Mouse (Mus musculus): ENCODE measurements around the gene Shank2.

The Shank2 gene

DNA sequence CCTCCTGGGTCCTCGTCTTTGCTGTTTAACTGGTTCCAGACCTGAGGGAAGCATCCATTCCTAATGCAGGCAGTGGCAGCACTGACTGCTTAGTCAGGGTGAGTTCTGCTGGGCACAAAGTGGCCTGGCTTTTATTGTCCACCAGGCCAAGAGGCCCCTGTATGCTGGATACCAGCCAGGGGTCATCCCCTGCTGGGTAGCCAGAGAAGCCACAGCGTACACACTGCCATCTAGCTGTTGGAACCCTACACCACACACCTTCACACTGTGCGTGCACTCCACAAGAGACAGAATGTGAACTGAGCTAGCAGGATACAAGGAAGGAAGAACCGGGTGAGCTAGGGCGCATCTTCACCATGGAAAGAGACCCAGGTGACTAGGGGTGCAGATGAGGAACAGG, 233.1 kb downstream of the Shank2 start:
- DNase-seq, result no peak

DNA sequence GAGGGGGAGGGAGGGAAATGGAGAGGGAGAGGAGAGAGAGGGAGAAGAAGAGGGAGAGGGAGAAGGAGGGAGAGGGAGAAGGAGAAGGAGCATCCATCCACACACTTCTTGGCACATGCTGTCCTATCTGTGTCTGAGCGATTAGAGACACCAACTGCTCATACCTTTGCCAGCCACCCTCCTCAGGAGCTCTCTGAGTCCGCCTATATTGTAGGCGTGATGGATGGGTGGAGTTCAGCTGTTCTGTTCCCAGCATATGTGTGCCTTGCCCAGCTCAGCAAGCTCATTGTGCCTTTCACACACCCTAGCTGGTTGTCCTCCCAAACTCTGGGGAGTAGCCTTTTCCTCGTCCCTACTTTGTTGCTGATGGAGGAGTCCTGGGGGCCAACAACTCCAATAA, 233.8 kb downstream of the Shank2 start:
- no peak for DNase-seq

DNA sequence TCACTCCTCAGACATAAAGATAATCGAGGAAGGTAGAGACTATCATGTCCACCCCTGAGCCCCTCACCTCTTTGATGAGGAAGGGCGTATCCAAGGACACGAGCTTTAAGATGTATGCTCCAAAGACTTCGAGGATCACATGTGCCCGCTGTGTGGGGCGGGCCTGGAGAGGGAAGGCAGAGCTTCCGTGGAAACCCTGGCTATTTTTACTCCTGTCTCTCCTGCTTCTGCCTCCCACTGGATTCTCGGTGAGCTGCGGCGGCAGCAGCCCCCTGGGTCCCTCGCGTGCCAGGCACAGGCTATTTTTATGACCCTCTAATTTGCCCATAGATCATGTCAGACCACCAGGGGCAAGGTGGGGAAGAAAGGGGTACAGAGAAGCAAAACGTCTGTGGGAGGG, 235.1 kb downstream of the Shank2 start:
- peak; percentile 56 for DNase-seq

DNA sequence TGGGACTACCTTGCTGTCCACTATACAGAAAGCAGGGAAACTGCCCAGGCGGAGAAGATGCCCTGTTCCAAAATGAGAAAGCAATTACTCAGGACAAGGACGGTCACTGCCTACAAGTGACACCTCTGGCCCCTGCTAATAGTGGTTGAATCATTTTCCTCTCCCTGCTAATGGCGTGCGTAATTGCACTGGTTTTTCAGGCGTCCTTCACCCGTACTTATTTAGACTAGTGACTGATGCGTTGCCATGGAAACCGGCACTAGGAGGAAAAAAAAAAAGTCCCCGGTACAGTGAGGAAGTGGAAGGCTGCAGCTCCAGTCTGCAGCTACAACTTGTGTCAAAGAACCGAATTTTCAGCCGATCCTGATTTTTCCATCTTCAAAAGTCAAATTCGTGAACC, 236.7 kb downstream of the Shank2 start:
- DNase-seq, result peak; percentile 53

DNA sequence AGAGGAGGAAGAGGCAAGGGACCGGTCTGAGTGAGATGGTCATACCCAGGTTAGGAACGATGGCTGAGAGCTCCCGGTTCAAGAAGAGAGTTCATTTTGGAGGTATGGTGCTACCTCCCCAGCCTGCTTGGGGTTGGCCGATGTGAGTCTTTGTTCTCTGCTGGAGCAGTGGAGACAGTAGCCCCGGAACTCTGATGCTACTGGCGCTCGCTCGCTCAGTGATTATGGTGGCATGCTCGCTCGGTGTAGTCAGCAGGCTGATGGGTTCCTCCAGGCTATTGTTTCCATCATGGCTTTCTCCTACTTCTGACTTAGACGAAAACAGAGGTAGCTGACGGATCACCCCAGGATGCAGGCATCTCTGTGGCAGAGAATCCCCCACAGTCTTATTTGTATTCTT, 237.3 kb downstream of the Shank2 start:
- DNase-seq, result no peak

DNA sequence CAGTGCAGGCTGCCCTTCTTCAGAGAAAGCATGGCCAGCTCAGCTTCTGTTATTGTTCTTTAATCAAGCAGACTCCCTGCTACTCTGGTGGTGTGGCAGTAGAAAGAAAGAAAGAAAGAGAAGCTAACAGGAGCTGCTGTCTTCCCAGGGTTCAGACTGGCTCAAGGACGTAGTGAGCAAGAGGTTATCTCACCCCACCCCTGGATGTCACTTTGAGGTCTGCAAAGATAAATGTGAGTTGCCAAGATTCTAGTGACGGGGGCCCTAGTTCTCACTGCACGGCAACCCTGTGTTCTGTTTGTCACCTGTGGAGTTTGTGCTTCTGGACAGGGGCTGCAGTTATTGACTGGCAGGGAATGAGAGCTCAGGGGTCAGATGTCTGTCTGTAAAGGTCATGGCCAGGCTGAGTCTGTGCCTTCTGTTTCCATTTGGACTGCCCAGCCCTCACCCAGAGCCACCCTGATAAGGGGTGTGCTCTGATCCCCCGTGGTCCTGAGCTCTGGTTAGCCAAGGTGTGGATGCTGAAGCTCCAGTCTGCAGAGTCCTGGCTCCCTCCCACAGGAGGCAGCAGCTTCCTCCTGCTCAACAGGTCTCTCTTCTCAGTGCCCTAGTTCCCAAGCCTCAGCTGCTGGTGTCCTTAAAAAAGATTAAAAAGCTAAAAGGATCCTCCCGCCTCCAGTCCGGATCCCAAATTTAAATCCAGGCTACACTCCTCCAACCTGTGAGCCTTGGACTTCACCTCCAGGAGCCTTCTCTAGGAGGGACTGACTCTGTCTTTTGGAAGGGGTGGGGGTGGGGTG, 238.0 kb downstream of the Shank2 start:
- DNase-seq, result no peak

DNA sequence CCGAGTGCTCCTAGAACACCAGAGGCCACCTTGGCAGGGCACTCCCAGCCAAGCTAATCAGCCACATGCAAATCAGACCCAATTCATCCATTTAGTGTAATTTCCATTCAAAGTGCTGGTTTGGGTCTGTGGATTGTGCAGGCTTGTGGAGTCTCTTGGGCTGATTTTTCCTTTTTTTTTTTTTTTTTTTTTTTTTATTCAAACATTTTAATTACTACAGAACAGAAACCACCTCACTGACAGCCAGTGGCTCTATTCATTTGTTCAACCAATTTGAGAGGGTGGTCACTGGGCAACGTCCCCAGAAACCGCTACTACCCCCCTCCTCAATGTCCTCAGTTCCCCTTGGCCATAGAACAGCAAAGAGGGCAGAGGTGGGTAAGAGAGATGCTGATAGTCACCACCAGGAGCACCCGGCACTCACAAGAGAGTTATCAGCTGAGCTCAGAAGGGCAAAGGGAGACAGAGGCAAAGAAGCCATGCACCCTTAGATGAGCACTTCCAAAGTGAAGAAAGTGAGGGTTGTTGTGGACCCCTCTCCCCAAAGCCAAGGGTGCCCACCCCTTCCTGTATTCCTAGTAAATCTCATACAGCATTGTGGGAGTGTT, 239.1 kb downstream of the Shank2 start:
- DNase-seq, result no peak

DNA sequence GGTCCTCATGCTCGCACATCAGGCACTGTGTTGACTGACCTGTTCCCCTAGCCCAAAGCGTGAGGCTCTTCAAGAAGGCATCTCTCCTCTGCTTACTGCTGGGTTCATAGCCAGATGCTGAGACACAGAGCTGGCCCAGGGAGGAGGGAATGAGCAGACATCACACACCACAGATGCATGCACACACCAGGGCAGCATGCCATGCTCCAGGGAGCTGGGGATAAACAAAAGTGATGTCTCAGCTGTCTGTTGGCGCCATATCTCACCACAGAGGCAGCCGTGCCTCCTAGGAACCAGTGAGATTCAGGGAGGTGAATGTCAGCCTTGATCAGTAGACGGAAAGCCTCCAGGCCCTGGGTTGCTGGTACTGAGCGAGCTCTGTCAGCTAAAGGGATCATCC, 242.5 kb downstream of the Shank2 start:
- no peak for DNase-seq

DNA sequence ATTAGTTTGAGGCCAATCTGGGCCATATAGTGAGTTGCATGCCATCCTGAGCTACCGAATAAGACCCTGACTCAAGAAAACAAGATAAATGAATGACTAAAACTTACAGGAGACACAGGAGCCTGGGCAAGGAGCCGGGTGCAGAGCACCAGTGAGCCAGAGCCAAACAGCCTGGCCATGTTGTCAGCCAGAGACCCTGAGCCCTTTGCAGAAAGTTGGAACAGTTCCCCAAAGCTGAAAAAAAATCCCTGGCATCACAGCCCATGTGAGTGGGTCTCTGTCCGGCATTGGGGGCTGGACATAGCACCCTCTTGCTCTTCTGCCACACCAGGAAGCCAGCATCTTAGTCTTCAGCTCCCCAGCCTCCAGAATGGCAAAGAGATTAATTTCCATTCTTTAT, 244.5 kb downstream of the Shank2 start:
- no peak for DNase-seq

DNA sequence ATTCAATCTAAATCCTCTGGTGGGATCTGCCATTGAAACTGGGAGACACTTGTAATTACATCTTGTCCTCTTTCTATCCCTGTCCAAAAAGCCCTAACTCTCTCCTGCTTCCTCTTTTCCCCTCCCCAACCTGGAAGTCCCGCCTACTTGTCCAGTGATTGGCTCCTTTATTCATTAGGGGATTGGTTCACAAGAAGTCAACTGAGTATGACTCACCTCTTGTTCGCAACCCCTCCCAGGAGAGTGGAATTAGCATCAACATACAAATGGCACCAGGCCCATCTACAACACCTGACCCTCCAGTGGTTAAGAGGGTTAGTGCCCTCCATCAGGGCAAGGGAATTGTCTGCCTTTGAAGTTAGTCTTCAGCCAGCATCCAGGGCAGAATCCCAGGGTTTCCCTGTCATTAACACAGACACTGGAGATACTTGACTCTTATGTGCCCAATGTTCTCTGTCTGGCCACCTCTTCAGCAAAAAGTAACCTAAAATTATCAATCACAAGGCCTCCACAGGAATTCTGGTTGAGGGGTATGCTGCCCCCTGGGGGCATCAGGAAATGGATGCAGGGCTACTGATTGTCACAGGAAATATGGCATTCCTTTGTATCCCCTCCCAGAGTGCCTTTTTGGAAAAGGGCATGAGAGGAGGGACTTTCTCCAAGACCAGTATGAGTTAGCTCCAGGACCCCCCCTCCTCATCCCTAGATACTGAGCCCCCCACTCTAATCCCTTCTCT, 247.1 kb downstream of the Shank2 start:
- DNase-seq, result no peak

DNA sequence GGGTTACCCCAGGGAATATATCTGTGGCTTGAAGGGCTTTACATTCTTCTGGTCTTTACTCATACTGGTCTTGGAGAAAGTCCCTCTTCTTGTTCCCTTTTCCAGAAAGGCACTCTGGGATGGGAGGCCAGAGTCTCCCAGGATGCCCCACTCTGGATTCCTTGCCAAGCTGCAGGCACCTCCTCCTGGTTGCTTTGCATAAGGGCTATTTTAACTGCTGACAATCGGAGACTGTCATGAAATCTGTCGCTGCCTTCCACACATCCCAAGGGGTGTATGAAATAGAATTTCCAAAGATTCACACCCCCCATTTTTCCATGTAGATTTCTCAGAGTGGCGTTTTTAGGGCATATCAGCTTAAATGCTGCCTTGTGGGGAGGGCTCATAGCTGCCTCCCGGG, 249.1 kb downstream of the Shank2 start:
- DNase-seq, result peak; percentile 49

DNA sequence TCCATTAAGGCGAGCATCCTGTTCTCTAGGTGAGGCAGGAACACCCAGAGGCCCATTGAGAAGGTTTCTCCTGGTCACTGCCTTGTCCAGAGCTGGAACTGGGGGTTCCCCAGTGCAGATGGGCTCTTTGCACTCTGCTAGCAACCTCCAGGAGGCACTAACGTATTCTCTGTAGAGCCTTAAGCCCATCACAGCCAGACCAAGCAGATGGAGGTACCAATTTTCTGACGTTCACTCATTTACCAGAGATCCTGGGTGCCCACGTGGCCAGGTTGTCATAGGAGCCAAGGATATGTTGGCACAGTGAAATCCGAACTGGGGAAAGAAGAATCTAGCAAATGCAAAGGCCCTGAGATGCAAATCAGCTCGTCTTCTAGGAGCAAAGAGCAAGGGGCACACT, 249.5 kb downstream of the Shank2 start:
- no peak for DNase-seq

DNA sequence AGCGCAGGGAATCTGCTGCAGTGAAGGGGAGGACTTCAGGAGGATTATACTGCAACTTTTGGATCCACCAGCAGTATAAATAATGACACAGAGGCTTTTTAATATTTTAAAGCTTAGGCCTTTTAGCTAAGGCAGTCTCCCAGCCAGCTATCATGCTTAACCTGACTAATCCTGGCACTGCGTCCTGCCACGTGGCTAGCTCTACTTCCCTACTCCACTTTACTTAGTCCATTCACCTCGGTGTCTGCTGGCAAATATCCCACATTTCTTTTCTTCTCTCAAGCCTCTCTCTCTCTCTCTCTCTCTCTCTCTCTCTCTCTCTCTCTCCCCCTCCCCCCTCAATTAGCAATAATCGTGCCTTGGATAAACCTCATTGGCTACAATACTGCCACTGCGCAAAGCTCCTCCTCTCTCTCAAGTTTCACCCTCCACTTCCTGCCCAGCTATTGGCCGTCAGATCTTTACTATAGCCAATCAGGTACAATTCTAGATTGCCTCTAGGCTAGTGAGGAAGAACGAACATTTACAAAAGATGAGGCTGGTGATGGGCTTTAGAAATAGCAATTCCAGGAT, 253.0 kb downstream of the Shank2 start:
- no peak for DNase-seq

DNA sequence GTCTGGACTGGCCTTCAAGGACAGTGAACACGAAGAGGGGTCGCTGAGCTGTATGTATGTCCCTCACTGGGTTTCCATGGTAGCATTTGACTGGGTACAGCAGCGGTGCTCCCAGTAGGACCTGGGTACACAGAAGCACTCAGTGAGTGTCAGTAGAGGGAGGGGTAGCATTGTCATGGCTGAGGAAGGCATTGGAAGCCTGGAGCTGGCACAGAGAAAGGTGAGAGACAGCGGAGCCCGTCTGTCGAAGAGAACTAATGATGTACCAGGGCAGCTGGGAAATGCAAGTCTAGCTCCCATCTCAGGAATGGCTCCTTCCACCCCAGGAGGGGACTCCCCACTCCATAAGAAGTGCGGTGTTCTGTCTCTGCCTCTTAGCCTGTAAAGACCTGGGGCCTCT, 256.1 kb downstream of the Shank2 start:
- no peak for DNase-seq

DNA sequence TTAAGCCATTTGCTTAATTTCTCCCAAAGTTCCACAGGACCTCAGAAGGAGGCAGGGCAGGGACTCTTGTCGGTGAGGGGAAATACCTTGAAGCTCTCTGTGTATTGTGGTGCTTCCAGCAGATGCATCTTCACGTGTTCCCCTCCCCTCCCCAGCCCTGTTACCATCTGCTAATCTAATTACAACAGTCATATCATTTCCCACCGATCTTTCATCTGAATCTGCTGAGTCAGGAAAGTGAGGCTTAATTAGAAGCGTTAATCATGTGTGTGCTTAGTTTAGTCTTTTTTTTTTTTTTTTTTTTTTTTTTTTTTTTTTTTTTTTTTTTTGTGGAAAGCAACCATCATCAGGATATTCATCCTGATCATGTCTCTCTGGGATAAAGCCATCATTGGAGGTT, 256.6 kb downstream of the Shank2 start:
- no peak for DNase-seq

DNA sequence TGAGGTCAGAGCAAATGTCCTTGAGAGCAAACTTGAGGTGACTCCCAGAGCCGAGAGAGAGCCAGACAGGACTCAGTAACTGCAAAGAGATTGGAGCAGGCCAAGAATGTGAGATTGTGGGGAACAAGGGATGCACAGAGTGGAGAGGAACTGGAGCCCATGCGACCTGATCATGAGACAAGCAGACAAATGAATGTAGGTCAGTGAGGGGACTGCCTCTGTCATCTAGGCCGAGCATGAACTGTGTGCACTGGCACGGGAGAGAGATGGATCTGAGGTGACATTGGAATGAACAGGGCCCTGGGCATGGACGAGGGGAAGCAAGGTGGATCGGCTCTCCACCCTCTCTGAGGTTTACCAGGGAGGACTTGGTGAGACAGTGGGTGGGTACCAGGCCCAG, 260.9 kb downstream of the Shank2 start:
- no peak for DNase-seq

DNA sequence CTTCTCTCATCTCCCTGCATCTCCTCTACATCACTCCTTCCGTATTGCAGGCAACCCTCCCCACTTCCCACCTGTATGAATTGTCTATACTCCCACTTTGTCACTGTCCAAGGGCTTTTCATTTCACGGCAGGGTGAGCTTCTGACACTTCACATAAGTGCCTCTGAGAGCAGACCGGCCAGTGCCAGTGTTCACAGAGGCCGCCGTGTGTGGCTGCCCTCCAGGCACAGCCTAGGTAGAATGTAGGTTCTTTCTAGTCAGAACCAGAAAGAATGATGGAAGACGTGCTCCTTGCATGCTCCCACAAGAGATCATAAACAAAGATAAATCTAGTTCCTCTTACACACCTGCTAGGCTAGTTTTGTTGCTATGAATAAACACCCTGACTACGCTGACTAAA, 265.0 kb downstream of the Shank2 start:
- DNase-seq, result no peak

DNA sequence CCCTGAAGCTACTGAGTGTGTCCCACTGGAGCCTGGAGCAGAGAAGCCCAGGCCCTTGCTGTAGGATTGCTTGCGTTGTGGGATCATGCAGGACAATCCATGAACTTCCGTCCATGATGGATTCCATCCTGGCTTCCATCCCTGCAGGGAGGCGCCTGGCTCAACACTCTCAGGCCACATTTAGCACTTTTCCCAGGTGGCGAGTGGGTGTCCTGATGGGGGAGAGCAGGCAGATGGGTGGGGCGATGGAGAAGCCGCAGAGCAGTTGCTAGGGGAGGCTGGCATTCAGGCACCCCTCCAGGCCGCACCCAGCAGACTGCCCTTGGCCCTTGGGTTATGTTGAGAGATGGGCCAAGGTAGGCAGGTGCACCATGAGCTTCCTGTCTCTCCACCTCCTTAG, 266.6 kb downstream of the Shank2 start:
- peak; percentile 50 for DNase-seq

DNA sequence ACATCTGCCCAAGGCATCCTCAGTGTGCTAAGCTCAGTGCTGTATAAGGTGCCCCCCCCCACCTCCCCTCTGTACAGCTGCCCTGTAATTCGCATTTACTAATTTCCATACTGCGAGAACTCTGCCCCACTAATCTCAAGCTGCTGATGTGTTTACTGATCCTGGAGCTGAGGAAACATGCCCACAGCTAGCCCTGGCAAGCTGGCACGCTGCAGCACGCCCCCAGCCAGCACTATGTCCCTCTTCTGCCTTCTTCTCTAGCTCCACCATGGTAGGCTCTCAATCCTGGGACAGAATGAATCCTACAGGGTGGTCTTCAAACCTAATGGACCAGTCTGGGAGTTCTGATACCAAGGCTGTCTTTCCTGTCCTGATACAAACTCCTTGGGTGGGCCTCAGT, 267.1 kb downstream of the Shank2 start:
- no peak for DNase-seq

DNA sequence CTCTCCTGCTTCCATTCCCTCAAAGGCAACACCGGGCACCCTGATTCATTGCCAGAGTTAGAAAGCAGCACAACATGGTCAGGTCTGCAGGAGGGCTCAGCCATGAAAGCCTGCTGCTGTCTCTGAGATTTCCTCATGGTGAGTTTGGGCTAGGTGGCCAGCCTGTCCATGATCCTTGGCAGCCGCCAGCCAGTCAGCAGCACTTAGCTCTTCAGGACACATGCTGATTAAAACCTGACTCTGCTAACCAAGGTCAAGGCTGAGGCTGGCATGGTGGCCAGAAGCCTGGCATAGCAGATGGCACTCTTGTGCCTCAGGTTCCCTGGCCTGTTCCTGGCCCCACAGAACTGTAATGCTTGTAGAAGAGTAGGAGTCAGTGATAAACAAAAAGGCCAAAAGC, 269.3 kb downstream of the Shank2 start:
- DNase-seq, result no peak

DNA sequence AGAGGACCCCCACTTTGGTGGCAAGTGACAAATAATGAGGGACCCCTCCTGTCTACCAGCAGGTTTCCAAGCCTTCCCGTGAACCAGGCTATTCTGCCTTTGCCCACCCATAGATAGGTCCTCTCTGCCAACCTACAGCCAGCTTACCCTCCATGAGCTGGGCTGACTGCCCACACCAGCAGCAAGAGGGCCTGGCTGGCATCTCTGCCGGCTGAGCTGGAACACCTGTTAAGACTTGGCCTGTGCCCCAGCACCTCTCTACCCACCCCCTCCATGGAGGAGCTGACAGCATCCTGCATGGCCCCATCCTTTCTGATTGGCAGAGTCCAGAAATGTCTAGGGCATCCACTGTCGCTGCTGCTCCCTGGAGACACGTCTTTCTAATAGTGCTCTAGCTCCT, 277.0 kb downstream of the Shank2 start:
- DNase-seq, result no peak

DNA sequence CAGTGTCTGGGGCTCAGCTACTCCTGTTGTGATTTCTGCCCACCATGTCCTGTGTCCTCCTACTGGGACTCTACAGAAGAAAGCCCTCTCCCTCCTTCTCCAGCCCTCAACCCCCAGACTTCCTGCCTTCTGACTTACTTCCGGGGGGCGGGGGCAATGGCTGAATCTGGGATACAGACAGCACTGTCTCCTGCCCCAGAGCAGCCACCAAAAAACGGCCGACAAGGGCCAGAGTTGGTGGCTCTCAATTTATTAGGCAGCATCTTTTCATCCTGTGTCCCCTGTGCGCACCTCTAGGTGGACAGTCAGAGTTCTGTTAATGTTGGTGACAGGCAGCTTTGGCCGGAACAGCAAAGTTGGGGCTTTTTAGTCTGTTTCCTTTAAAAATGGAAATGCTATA, 282.0 kb downstream of the Shank2 start:
- DNase-seq, result peak; percentile 32

DNA sequence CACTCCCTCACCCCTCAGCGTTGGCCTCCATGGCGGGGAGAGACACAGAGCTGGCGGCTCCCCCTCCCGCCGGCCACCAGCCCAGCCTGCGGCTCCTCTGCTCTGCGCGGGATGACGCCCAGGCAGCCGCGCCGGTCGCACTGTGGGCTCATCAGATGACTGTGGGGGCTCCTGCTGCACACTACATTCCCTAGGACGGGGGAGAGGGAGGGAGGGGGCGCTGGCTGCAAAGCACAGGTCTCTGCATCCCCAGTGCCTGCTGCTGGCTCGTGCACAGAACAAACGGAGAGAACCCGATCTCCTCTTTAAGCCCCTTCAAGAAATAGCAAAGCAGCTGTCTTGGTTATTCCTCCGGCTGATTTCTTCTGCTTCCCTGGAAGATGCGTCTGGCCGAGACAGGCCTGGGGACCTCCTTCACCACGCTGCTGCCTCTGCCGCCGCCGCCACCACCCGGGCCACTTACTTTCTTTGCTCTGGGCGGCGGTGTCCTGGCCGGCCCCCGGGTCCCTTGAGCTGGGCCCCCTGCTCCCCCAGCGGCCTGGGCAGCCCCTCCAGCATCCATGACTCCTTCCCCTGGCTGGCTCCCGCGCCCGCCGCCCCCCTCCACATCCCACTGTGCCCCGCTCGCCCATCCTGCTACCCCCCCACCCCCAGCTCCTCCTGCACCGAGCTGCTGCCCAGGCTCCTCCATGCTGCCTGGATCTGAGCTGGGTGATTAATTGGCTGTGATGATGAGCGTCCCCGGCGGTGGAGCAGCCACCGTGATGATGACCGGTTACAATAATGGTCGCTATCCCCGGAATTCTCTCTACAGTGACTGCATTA, 282.7 kb downstream of the Shank2 start:
- DNase-seq, result peak; percentile 69
